Mouse (Mus musculus) ES-E14 (cell line): ENCODE data around the gene Arid5b.

Experiments used
- CHD2 ChIP-seq: IDR thresholded peaks from 2 replicates; pipeline ENCODE4 v1.6.1; 2014; ENCODE audit warnings: mild to moderate bottlenecking, low read depth, low read length, inconsistent platforms
- MAFK ChIP-seq: IDR thresholded peaks from 2 replicates; pipeline ENCODE4 v1.6.1; 2014; ENCODE audit warnings: mild to moderate bottlenecking, low read depth, low read length, inconsistent platforms; ENCODE audit not compliant: insufficient read depth

GRCm38 (mm10) chr10:68196324-68196723 is 82.2 kb downstream of the Arid5b start:
- TF ChIP-seq MAFK (no peak), CHD2 (no peak)
